Mouse (Mus musculus) heart, postnatal 4 days (tissue): ENCODE measurements at regions not wholly inside any gene's neighbourhood (a gene's known extent, or its start where the extent isn't known, plus 50 kb on each side); places are given as distances from the start of the nearest gene placed in this dataset.
A peak's percentile ranks its signal among the peaks of the same experiment; 100 is the strongest.
"Not testable (repeated sequence)": the region's sequence is repeated elsewhere in the genome, so short reads cannot be mapped to it uniquely, and the experiment has no call there.

ENCODE experiments used
- DNase-seq: peaks from one replicate; pipeline ENCODE4 v3.0.0; 2021

DNA sequence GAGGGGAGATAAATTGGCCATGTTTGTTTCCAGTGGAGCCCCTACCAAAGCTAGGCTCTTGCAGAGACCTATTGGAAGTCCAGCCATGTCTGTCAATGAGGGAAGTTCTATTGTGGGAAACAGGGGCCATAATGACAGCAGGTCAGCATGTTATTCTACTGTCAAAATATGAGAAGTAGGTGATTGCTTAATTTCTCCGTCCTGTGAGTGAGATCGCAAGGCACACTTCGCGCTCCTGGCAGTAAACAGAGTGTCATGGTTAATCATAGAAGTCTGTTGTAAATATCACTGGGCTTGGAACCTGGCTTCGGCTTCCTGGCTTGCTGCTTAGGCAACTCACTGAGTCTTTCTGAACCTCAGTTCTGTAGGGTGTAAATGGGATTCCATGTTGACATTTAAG is 72.5 kb upstream of the Ccdc122 start:
- DNase-seq, result no peak

DNA sequence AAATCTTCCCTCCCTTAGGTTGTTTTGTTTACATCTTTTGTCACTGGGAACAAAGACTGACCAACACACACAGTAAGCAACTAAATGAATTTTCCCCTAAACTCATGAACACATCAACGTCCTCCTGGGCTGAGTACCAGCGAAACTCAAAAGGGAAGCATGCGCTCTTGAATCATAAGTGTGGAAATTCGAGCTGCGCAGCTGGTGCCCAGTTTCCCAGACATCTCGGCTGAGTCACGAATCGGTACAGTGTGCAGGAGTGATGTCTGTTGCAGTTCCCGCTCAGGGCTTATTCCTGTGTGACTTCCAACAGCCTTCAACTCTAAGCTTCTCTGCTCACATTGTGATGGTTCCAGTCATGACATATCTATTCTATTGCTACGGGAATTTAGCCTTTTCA is 77.7 kb upstream of the Ccdc122 start:
- DNase-seq, result no peak

DNA sequence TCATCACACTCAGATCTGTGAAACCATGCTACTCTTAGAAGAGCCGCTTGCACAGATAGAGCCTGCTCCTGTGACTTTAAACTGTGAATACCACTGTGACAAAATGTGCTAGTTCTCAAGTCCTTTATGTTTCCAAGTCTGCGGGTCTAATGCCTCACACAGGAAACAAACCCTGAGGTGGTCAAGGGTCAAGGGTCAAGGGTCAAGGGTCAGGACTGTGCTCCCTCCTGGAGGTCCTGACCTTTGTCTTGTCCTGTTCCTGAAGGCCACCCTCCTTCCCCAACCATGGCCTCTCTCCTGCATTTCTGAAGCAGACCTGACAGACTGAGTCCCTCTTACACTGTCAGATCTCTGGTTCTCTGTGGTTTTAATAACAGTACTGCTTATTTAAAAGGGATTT is 79.4 kb upstream of the Ccdc122 start:
- no peak for DNase-seq

DNA sequence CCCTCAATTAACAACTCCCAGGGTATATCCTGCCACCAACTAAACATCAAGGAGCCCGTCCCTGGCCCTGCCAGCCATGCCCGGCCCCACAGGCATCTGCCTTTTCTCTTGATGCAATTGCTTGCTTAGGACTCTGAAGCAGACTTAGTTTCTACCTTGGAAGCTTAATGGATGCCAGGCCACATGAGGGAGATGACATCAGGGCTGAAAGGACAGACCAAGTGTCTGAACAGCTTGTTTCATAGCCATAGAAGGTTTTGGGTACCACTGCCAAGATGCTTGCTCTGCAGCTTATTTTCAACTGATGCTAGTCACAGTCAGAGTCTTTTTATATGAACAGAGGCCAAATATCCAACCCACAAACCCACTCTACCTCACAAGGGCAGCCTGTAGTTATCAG is 83.4 kb upstream of the Ccdc122 start:
- DNase-seq, result no peak

DNA sequence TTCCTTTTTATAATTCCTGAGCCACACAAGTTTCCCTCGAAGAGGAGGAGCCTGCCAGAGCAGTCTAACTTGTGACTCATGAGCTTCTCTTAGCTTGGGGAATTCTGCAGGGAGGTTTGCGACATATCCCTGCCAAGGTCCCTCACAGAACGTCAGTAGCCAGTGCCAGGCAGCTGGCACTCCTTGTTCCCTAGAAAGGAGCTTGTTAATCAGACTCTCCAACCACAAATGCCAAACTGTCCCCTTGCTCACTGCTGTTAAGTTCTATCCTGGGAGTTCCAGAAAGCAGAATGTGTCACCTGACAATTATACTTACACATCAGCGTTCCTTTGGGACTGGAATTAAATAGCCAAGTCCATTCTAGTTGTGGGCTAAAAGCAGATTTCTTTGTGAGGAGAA is 85.1 kb upstream of the Ccdc122 start:
- DNase-seq, result peak; percentile 70

DNA sequence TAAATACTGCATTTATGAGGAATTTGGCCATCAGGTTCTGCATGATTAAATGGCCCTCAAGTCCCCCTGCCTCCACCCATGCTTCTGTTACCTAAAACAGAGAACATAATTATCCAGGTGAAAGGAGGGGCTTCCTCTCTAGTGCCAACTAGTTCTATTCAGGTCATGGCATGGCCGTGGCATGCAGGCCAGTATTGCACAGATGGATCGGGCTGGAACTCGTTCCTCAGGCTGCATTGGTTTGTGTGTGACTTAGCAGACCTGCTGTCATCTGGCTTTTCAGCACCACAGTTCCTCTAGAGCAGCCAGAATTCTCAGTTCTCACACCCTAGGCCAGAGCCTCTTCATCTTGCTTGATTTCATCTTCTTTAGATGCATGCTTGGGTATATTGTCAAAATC is 87.2 kb upstream of the Ccdc122 start:
- peak; percentile 15 for DNase-seq

DNA sequence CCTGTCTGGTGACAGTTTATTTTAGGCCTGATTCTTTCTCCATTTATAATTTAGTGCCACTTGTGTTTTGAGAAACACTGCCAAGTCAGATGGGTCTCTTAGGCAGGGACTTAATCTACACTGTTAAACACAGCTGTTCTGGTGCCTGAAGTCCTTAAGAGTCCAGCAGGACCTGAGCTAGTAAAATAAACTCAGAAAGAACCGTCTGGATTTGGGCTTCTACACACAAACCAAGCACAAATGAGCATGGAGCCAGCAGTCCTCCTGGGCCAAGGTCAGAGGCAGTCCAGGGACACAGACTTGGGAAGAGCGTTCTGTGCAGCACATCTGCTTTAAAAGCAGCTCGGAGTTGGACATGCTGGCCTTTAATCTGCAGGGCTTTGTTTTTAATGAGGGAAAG is 87.6 kb upstream of the Ccdc122 start:
- peak; percentile 35 for DNase-seq

DNA sequence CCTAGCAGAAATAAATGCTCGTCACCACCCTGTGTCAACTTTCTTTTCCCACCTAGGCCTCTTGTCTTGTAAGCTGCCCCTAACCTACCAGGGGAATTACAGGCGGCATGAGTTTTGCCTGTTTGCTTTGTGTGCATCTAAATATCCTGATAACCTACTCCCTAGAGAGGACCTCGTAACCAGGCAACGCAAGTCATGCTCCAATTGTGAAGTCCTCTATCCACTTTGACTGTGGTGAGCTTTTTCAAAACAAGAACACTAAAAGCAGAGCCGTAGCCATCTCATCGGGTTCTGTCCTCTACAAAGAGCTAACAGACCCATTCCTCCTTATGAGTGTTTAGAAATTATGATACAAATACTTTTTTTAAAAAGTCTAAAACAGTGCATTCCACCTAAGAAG is 88.1 kb upstream of the Ccdc122 start:
- DNase-seq, result no peak

DNA sequence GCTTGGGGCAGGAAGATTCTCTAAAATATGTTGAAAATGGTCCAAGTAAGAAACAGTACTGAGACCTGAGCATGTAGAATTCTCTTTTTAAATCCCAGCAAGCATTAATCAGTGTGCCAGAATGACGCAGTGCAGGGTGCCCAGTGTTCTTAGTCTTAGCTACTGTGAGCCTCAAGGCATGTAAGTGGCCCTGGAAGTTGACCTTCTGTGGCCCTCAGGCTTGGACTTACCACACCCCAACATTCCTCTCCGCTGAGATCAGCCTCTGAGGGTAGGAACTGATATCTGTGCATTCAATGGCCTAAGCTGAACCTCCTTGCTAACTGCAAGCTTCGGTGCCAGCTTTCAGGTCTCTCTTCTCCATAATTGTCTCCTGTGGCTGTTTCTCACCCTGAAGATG is 89.4 kb upstream of the Ccdc122 start:
- peak; percentile 30 for DNase-seq

DNA sequence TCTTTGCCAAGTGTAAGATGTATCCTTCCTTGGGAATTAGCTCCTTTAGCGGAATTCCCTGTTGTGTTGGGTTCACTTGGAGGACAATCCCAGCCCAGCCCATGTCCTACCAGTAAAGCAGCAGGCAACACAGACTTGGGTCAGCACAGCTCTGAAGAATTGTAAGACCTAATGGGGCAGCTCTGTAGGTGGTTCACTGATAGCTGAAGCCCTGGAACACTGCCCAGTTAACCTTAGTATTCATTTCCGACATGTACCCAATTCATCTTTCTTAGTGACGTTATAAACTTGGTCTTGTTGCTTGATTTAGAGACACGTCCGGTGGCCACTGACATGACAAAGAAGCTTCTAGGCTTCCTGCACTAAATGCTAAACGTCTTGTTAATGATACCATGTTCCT is 90.9 kb upstream of the Ccdc122 start:
- DNase-seq, result no peak

DNA sequence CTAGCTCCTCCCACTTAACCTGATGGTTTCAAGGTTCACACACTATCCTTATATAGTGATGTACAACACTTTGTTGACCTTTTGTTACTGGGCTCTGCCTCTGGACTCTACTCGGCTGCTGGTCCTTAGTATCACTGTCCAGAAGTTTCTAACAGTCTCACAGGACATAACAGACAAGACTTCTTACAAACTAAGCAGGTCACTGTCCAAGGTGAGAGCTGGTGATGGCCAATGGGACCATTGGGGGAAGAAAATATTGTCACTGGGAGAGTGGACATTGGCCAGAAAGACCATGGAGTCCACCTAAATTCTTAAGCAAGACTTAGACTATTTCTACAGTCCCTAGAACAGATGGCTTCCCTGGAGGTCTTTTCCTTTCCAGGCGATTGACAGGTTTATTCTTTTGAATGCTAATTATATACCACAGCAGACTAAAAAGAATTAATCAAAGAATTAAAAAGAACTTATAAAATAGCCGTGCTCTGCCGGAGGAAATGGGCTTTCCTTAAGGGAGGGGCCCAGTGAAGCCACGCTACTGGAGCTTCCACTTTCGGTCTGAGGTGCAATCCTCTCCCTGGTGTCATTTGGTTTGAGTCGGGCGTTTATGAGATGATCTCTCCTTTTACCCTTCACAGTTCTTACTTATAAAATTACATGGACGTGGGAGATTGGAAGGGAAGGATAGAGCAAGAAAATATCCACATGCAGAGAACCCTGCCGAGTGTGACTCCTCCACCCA is 94.9 kb upstream of the Ccdc122 start:
- no peak for DNase-seq

DNA sequence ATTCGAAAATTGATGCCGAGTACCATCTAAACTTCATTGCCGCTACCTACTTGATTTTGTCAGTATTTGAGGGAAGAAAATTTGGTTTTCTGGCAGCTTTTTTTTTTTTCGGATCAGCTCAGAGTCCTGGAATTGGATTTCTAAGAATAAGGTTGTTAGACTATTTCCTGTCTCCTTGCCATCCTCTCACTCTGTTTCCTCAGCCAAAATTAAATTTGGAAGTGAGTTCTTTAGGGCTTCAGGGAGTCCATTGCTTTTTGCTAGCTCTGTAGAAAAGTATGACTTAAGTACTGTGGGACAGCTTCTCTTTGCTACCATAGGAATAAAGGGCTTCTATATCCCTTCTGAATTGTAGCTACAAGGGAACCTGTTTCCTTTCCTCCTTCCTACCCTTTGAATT is 96.1 kb upstream of the Ccdc122 start:
- DNase-seq, result no peak

DNA sequence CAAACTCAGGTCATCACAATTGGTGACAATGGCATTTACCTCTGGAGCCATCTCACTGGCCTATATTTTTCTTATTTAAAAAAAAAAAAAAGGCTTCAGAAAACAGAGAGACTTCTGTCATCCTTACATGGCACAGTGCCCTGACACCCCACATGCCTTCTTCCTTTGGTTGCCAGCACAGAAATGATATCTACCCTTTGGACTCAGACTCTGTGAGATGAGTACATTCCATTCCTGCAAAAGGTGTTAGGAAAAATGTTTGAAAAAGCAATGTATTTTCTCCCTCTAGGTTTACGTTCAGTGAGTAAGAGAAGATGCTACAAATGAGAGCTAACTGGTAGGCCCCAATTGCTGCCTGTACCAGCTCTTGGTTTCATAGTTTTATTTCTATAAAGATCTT is 99.9 kb upstream of the Ccdc122 start:
- no peak for DNase-seq

DNA sequence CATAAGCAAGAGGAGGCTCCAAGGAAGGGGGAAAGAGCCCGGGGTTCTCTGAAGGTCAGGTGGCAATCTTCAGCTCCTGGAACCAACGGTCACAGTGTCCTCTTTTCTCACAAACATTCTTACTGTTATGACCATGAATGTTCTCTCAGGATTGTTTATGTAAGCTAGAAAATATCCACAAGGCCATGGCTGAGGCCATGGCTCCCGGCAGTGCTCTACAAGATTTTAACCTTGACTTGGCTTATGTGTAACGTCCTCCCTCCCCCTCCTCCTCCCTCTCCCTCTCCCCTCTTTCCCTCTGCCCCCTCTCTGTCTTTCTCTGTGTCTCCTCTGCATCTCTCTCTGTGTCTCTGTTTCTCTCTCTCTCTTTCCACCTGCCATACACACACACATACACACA is 100.5 kb upstream of the Ccdc122 start:
- DNase-seq, result not testable (repeated sequence)

DNA sequence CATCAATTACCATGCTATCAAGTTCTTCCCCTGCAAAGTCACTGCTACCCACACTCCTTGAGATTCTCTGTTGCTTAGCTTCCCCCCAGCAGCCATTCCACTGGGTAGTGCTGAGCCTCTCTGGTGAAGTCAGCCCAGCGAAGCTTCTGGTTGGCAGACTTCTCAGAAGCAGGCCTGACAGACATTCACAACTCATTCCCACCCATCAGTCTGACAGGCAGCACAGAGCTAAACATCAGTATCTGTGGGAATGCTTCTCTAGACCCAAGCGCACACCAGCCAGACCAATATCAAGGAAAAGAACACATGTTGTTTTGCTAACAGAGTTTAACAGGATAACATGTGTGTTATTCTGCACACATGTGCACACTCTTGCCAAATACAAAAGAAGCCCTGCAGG is 101.1 kb upstream of the Ccdc122 start:
- DNase-seq, result no peak

DNA sequence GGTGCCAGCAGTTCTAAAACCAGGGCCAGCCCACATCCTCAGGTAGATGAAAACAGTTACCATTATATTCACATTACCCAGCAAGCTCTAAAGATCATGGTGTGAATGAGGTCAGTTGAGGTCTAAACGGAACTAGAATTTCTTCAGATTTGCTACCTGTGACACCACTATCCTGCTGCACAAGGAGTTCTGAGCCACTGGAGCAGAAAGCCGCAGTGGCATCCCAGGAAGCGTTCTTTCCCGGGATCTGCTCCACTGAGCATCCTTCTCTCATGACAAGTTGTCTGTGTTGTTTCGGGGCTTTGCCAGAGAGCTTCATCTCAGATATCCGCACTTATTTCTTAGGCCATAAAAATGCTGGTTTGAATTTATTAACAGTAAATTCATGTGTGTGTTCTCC is 103.7 kb upstream of the Ccdc122 start:
- DNase-seq, result no peak

DNA sequence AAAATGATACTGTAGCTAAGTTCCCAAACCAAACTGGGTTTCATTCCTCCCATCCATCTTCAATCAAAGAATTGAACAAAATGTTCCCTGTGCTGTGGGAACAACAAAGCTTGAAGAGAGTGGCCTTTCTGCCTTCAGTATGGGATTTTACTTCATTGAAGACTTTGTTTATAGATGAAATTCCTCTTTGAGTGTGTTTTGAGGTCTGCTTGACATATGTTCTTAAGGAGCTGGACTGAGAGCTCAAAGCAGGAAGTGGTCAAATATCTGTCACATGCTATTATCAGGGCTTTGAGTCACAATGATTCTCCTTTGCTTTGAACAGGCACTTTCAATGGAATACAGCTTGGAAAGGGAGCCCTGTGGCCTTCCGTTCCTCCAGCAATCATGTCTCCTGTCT is 105.2 kb upstream of the Ccdc122 start:
- DNase-seq, result no peak

DNA sequence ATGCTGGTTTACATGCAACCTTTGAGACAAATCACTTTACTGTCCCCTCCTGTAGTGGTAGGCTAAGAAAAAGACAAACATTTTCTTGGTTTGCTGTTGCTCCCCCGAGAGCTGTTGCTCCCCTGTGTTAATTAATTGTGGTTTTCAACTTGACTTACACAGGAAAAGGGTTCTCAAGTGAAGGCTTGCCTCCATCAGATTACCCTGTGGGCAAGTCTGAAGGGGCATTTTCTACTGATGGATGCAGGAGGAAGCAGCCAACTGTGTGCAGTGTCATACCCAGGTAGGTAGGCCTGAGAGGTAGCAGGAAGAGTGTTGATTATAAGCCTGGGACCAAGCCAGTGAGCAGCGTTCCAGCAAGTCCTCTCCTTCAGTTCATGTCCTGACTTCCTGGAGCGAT is 107.0 kb upstream of the Ccdc122 start:
- DNase-seq, result no peak

DNA sequence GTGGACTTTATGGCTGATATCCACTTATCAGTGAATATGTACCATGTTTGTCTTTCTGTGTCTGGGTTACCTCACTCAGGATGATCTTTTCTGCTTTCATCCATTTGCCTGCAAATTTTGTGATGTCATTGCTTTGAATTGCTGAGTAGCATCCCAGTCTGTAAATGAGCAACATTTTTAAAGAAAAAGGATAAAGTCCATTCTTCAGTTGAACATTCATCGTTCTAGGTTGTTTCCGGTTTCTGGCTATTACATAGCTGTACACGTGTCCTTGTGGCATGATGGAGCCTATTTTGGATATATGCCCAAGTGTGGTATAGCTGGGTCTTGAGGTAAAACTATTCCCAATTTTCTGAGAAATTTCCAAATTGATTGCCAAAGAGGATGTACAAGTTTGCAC is 107.9 kb upstream of the Ccdc122 start:
- DNase-seq, result no peak

DNA sequence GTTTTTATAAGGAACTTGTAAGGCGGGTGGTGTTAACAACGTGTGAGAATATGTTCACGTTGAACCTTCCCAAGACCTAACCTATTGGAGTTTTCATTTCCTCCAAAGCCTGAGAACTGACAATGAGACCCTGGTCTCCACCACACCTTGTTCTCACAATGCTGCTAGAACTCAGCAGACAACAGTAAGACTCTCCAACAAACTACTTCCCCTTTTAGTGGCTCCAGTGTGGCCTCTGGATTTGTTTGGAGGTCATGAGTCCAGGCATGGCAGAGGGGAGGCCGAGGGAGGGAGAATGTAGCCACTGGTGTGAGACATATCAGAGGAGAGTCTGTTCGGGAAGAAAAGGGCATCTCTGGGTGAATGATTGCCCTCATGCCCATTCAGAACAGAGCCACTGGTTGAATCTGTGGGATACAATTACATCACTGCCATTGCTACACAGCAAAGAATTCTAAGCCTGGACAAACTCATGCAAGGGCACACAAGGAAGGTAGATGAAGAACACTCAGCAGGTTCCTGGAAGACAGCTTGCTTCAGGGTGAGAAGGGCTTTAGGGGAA is 109.2 kb upstream of the Ccdc122 start:
- no peak for DNase-seq

DNA sequence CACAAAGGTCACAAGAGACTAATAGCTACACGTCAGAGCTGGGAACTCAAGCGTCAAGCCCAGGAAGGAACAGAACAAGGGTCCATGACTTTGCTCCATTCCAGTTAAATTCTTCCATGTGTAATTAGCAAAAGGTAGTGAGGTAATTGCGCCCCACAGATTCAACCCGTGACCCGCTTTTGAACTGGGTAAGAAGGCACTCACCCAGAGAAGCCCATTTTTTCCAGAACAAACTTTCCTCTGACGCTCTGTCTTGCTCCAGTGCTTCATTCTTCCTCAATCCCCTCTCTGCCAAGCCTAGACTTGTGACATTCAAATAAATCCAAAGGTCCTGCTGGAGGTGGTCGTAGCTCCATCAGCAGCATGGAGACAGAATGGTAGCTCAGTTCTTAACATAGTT is 110.2 kb upstream of the Ccdc122 start:
- DNase-seq, result no peak

DNA sequence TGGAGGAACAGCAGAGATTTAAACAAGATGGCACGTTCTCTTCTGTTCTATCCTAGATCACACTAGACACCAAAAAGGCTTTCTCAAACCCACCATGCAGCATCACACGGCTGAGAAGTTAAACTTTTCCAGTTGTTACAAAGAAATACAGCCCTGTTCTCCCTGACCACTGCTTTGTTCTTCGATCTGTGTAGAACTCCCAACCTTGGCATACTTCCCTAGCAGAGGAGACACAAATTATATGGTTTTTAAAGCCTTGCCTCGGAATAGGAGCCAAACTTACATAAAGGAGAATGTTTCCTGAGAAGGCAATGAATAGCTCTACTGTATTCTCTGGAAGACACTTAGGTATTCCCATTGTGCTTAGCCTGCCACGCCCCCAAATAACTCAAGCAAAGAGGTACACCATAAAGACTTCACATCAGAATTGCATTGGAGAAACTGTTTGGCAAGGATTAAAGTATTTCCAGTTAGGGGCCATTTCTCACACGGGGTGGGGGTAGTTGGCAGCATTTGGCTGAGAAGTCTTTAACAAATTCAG is 114.1 kb upstream of the Ccdc122 start:
- DNase-seq, result no peak

DNA sequence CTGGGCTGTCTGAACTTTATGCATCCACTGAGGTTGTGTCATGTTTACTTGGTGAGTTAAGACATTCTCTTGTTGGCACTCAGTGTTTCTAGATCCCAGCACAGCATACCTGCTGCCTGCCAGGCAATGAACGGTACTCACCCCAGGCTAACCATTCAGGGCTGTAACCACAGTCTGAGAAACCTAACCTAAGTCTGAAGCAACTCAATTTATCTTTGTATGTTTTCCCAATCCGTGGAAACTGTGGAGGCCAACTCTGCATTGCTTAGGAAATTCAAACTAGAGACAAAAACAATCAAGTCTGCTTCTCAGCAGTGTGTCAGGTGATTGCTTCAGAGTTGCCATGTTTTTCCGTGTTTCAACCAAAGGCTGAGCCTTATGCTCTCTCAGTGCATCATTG is 118.5 kb upstream of the Ccdc122 start:
- DNase-seq, result no peak

DNA sequence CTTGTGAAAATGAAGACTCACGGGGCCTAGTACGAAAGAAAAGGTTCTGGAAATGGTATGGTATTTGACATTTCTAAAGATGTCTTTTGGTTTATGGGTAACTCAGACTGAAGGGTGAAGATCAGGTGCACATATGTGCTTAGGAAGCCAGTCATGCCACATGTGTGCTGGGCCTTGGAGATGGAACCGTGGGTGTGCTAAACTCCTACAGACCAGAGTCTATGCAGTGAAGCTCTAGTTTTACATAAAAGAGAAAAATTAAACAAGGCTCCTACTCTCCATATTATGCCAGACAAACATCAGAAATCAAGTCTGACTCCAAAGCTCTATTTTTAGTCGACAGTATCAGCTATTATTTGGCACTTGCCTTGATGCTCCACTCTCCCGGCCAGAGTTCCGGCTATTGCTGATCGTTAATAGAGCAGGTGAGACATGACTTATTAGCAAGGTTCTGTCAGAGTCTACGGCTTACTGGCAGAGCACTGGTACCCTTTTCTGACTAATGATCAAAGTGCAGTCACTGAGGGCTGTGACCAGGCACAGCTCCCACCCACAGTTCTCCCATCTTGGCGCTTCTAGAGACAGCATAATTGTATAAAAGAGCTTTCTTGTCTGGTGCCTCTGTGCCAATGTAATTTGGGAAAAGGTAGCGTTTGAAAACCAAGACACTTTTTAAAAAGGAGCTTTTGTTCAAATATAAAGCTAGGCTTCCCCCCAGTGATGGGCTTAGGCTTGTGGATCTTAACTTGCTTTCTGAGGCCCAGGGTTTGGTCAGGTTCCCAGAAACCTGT is 119.2 kb upstream of the Ccdc122 start:
- no peak for DNase-seq
